Mouse (Mus musculus) forebrain, embryonic 14.5 days (tissue): Measurements from ENCODE around the gene Rps16. TPM values are rescaled to one million over a fixed set of nuclear protein-coding genes. Genes with fewer than 3 reads are reported as not detected.

ENCODE experiments used
- ATAC-seq: fragments of 200-750 bp; cut with Nextera tagmentation; 2 replicates; pipeline ENCODE4 v1.8.0; 2017; ENCODE audit warnings: mild to moderate bottlenecking, moderate library complexity
- DNase-seq: peaks from one replicate; pipeline ENCODE4 v3.0.0-alpha.2; 2015; ENCODE audit warnings: low spot score
- H3K27ac ChIP-seq: fragments of 300-500 bp; sonication (generic); 2 replicates; pipeline ENCODE4 v1.5.1; 2014; ENCODE audit warnings: low read depth, mild to moderate bottlenecking, control low read depth, low read length, moderate library complexity
- H3K27me3 ChIP-seq: fragments of 300-500 bp; sonication (generic); replicated peaks from 2 replicates; pipeline ENCODE4 v1.6.1; 2014; ENCODE audit warnings: low read length, control low read depth, mixed read lengths; ENCODE audit not compliant: control insufficient read depth, insufficient read depth
- H3K36me3 ChIP-seq: fragments of 300-500 bp; sonication (generic); 2 replicates; pipeline ENCODE4 v1.6.1; 2014; ENCODE audit warnings: low read length, control low read depth; ENCODE audit not compliant: control insufficient read depth, insufficient read depth
- H3K4me1 ChIP-seq: fragments of 300-500 bp; sonication (generic); 2 replicates; pipeline ENCODE4 v1.6.1; 2014; ENCODE audit warnings: antibody characterized with exemption, low read length, control low read depth; ENCODE audit not compliant: control insufficient read depth, insufficient read depth
- H3K4me2 ChIP-seq: fragments of 300-500 bp; sonication (generic); 2 replicates; pipeline ENCODE4 v1.6.1; 2014; ENCODE audit warnings: mild to moderate bottlenecking, control low read depth, low read length
- H3K4me3 ChIP-seq: fragments of 300-500 bp; sonication (generic); 2 replicates; pipeline ENCODE4 v1.5.1; 2014; ENCODE audit warnings: low read depth, low read length, control low read depth
- H3K9ac ChIP-seq: fragments of 300-500 bp; sonication (generic); 2 replicates; pipeline ENCODE4 v1.6.1; 2014; ENCODE audit warnings: mild to moderate bottlenecking, low read length, control low read depth, moderate library complexity
- H3K9me3 ChIP-seq: fragments of 300-500 bp; sonication (generic); replicated peaks from 2 replicates; pipeline ENCODE4 v1.6.1; 2016; ENCODE audit warnings: low read length, control low read depth, mixed read lengths; ENCODE audit not compliant: control insufficient read depth
- WGBS: fragments of 180-500 bp; shearing (Covaris S2); extraction: QIAGEN DNeasy Blood & Tissue Kit; methylation state at CpG from one replicate; pipeline ENCODE4 v1.1.7; 2014; 5-methylcytosine and 5-hydroxymethylcytosine counted together
- polyA plus RNA-seq: library from polyadenylated mRNA; unstranded; fragments of >200 nt; fragmentation: Nextera tagmentation; extraction: Ambion mirVana; gene quantifications from 2 replicates; pipeline ENCODE4 v1.2.1, GENCODE M21; 2014

The Rps16 gene
- polyA plus RNA-seq, 1 experiment from 2014 or later: 750 TPM

- ATAC-seq (no peak), DNase-seq (no peak)
- Histone ChIP-seq H3K9me3 (no peaks in the 10 kb centered on the region), H3K4me3 (no peak overlapping the region), H3K27me3 (no peaks in the 10 kb centered on the region), H3K4me1 (no peaks in the 10 kb centered on the region), H3K27ac (no peak overlapping the region), H3K4me2 (no peak overlapping the region), H3K36me3 (peaks cover 97% of the 10 kb centered on the region), H3K9ac (no peak overlapping the region)
- 95% methylated on average over 17 of the region's 17 CpGs for WGBS
These were observed 31.7 kb upstream of the Rps16 start for GRCm38 (mm10) chr7:28318714-28319113.

- H3K27me3 ChIP-seq: no peaks in the 10 kb centered on the region
- no peak for ATAC-seq
- no peak for DNase-seq
- H3K9me3 ChIP-seq: no peaks in the 10 kb centered on the region
- 96% methylated on average over 15 of the region's 15 CpGs for WGBS
- no peak overlapping the region for H3K4me2 ChIP-seq
- no peak overlapping the region for H3K27ac ChIP-seq
- no peak overlapping the region for H3K9ac ChIP-seq
- H3K4me3 ChIP-seq: no peak overlapping the region
- H3K36me3 ChIP-seq: peaks cover 99% of the 10 kb centered on the region
- H3K4me1 ChIP-seq: no peaks in the 10 kb centered on the region
These were observed 28.3 kb upstream of the Rps16 start for GRCm38 (mm10) chr7:28321974-28322720.

DNA sequence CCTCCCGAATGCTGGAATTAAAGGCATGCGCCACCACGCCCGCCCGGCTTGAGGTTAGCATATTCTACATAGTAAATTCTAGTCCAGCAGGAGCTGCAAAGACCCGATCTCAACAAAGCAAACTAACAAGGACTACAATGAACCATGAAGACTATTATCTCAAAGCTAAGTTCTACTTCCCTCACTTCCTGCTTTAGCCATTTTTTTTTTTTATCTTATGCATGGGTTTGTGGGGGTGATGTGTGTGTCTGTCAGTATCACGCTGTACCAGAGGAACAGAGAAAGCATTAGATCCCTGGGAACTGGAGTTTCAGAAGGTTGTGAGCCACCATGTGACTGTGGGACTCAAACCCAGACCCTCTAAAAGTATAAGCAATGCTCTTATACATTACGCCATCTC lies 25.2 kb upstream of the Rps16 start:
- Histone ChIP-seq H3K27me3 (no peaks in the 10 kb centered on the region), H3K9ac (no peak overlapping the region), H3K4me1 (no peaks in the 10 kb centered on the region), H3K36me3 (peaks cover 98% of the 10 kb centered on the region), H3K9me3 (no peaks in the 10 kb centered on the region), H3K4me3 (no peak overlapping the region), H3K4me2 (no peak overlapping the region), H3K27ac (no peak overlapping the region)
- no peak for DNase-seq
- WGBS: 94% methylated on average over 8 of the region's 8 CpGs
- no peak for ATAC-seq

DNA sequence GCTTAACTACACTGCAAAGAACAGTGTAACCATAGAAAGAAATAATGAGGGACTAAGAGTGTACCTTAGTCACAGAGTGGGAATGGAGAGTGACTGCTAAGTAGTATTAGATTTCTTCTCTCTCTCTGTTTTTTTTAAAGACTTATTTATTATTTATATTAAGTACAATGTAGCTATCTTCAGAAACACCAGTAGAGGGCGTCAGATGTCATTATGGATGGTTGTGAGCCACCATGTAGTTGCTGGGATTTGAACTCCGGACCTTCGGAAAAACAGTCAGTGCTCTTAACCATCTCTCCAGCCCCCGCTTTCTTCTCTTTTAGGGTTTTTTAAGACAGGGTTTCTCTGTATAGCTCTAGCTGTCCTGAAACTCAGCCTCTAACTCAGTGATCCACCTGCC lies 24.0 kb upstream of the Rps16 start:
- Histone ChIP-seq H3K4me2 (no peak overlapping the region), H3K9ac (no peak overlapping the region), H3K4me1 (no peaks in the 10 kb centered on the region), H3K9me3 (no peaks in the 10 kb centered on the region), H3K4me3 (no peak overlapping the region), H3K36me3 (peaks cover 98% of the 10 kb centered on the region), H3K27me3 (no peaks in the 10 kb centered on the region), H3K27ac (no peak overlapping the region)
- ATAC-seq: no peak
- WGBS: 85% methylated on average over 4 of the region's 4 CpGs
- DNase-seq: no peak

- DNase-seq (no peak), ATAC-seq (no peak)
- no peaks in the 10 kb centered on the region for H3K9me3 ChIP-seq
- WGBS: 96% methylated on average over 2 of the region's 2 CpGs
- H3K27me3 ChIP-seq: no peaks in the 10 kb centered on the region
- H3K36me3 ChIP-seq: peaks cover 86% of the 10 kb centered on the region
- H3K4me3 ChIP-seq: no peak overlapping the region
- H3K4me1 ChIP-seq: no peaks in the 10 kb centered on the region
- no peak overlapping the region for H3K9ac ChIP-seq
- no peak overlapping the region for H3K4me2 ChIP-seq
- no peak overlapping the region for H3K27ac ChIP-seq
These were observed 22.2 kb upstream of the Rps16 start for GRCm38 (mm10) chr7:28328260-28328659.

DNA sequence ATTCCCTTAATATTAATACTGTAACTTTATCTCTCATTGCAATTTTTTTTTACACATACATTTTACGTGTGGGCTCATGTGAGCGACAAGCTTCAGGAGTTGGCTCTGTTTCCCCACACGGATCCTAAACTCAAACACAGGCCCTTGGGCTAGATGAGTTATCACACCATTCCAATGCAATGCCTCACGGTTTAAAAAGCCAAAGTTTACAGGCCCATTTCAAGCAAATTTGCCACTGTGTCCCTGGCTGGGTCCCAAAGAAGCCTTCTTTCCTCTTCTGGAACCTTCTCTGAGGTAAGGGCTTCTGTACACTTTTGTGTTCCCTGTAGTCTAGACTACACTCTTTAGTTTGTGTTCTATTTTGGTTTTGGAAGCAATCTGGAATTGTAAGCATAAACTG lies 15.9 kb upstream of the Rps16 start:
- Histone ChIP-seq H3K9me3 (no peaks in the 10 kb centered on the region), H3K27ac (no peak overlapping the region), H3K4me1 (0 out of 2 replicates have a peak, but pooled peaks cover 4% of the 10 kb centered on the region), H3K27me3 (no peaks in the 10 kb centered on the region), H3K4me2 (no peak overlapping the region), H3K4me3 (no peak overlapping the region), H3K36me3 (peaks cover 34% of the 10 kb centered on the region), H3K9ac (no peak overlapping the region)
- DNase-seq (no peak), ATAC-seq (no peak)
- 86% methylated on average over 4 of the region's 4 CpGs for WGBS

DNA sequence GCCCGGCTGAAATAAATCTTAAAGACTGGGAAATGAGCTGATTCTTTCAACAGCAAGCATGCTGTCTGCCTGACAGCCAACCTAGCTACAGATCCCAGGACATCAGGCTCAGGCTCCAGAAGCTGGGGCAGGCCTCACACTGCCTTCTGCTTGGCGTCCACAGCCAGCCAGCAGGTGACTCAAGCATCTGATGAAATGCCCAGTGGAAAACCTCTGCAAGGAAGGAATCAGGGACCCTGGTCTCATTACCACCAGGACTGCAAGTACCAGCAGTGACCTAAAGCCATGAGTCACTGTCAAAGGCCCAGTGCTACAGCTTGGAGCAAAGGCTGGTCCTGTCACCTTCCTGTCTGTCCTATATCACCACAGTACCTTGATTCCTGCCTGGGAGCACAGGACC lies 15.0 kb upstream of the Rps16 start:
- no peak overlapping the region for H3K9ac ChIP-seq
- WGBS: 83% methylated on average over 2 of the region's 2 CpGs

DNA sequence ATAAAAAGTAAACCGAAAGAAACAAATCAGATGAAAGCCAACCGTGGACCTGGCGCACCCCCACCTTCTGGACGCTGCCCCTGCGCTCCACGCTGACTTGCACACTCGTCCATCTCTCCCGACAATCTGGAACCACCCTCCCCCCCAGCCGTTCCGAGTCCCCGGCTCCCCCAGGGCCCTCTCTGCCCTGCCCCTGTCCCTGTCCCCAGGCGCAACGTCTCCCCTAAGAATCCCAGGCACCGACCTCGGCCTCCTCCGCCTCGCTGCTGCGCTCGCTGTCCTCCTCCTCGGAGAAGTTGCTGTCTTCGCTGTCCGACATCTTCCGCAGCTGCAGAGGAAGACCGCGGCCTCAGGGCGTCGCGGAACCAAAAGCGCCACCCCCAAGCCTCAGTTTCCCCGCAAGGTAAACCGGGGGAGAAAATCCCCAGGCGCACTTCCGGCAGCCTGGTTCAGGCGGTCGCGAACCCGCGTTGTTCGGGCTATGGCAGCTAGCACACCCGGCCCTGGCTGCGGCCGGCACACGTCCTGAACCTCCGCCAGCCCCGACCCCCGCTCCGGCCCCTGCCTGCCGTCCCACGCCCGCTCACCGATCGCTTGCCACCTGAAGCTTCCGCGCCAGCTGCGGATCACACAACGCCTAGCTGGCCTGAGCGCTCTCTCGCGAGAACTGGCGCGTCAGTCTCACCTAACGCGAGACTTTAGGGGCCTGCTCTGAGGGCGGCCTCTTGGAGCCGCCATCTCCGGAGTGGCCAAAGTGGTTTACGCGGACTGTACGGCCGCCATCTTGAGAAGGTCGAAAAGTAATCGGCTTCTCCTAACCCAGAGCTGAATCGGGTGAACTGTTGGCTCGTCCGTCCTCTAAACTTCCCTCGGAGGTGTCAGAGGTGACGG lies 12.1 kb upstream of the Rps16 start, which contains the start of gene Supt5:
TSS of gene Supt5 (minus strand) at position 639 of the 891 bp plus-strand sequence.
- Histone ChIP-seq H3K9me3 (no peaks in the 10 kb centered on the region), H3K4me3 (peak within 1 kb of the TSS; percentile 91), H3K27ac (peak within 1 kb of the TSS; percentile 82), H3K9ac (peak within 1 kb of the TSS; percentile 97), H3K27me3 (no peaks in the 10 kb centered on the region), H3K36me3 (peaks cover 8% of the 10 kb centered on the region; the same call in 1 of the 2 replicates), H3K4me1 (0 out of 2 replicates have a peak, but pooled peaks cover 4% of the 10 kb centered on the region), H3K4me2 (peak within 1 kb of the TSS; percentile 84)
- WGBS: under 1% methylated on average over 77 of the region's 77 CpGs
- ATAC-seq (peak; percentile 99), DNase-seq (peak; percentile 100)

More for the DNA sequence above, 15.0 kb upstream of the Rps16 start:
- DNase-seq: no peak
- H3K27me3 ChIP-seq: no peaks in the 10 kb centered on the region
- peaks cover 25% of the 10 kb centered on the region for H3K36me3 ChIP-seq
- no peak overlapping the region for H3K4me3 ChIP-seq
- ATAC-seq: no peak
- 0 out of 2 replicates have a peak, but pooled peaks cover 4% of the 10 kb centered on the region for H3K4me1 ChIP-seq
- H3K27ac ChIP-seq: no peak overlapping the region
- H3K9me3 ChIP-seq: no peaks in the 10 kb centered on the region
- no peak overlapping the region for H3K4me2 ChIP-seq
